Mouse (Mus musculus): ENCODE data around the gene Sbk2. TPM values are rescaled to one million over a fixed set of nuclear protein-coding genes. Genes with fewer than 3 reads are reported as not detected.

Sbk2 gene
- polyA plus RNA-seq, 1 experiment from 2014 or later = not detected

DNA sequence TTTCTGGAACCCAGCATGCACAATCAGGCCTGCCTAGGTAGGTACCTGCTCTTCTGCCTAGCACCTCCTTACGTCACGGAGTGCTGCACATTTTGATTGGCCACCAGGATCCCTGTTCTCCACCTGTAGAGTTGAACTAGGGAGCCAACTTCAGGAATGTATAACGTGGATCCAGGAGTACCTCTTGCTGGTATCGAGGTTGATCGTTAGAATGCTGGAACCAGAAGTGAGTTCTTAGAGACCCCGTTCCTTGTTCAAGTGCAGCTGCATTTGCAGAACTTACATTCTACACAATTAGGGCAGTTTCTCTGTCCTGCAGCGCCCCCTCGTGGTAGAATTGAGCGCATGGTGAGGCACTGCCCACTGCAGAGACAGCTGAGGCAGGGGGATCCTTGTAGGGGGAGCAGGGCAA, 24.1 kb downstream of the Sbk2 start:
- Histone ChIP-seq H3K9me3 (ENCODE audit: control insufficient read depth, low read length) (no peaks in the 10 kb centered on the region), H3K4me2 (no peak overlapping the region), H3K36me3 (ENCODE audit: control insufficient read depth, insufficient read depth, low read length) (no peaks in the 10 kb centered on the region), H3K27me3 (ENCODE audit: control insufficient read depth, insufficient read depth, low read length) (no peaks in the 10 kb centered on the region), H3K9ac (ENCODE audit: low read length) (no peak overlapping the region), H3K4me3 (ENCODE audit: low read depth, low read length) (no peak overlapping the region), H3K27ac (ENCODE audit: low read depth, low read length) (no peak overlapping the region), H3K4me1 (ENCODE audit: control insufficient read depth, insufficient read depth, low read length) (0 out of 2 replicates have a peak, but pooled peaks cover 2% of the 10 kb centered on the region)
- WGBS = 19% methylated on average over 9 of the region's 9 CpGs
- peak; percentile 98 for DNase-seq (ENCODE audit: low spot score, missing footprints)
- ATAC-seq (ENCODE audit: low FRiP score) = peak; percentile 49; the same call in 1 of the 2 replicates

DNA sequence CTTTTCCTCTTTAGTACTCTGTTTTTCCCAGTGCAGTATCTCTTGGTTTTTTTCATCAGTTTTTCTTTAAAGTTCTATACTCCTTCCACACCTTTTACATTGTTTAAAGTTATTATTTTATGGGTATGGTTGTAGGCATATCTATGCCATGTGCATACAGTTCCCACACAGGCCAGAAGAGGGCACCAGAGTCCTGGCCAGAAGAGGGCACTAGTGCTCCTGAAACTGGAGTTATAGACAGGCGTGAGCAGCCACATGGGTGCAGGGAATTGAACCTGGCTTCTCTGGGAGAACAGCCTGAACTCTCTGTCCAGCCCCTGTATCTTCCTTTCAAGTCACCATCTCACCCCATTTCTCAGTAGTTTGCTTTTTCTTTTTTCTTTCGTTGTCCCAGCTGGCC, 25.8 kb downstream of the Sbk2 start:
- peak; percentile 95 for DNase-seq (ENCODE audit: low spot score, missing footprints)
- no peak for ATAC-seq (ENCODE audit: low FRiP score)
- Histone ChIP-seq H3K4me3 (ENCODE audit: low read depth, low read length) (no peak overlapping the region), H3K4me1 (ENCODE audit: control insufficient read depth, insufficient read depth, low read length) (no peaks in the 10 kb centered on the region), H3K4me2 (no peak overlapping the region), H3K9me3 (ENCODE audit: control insufficient read depth, low read length) (no peaks in the 10 kb centered on the region; the same call in 1 of the 2 replicates), H3K27ac (ENCODE audit: low read depth, low read length) (no peak overlapping the region), H3K27me3 (ENCODE audit: control insufficient read depth, insufficient read depth, low read length) (no peaks in the 10 kb centered on the region), H3K9ac (ENCODE audit: low read length) (no peak overlapping the region), H3K36me3 (ENCODE audit: control insufficient read depth, insufficient read depth, low read length) (no peaks in the 10 kb centered on the region)
- 44% methylated on average over 2 of the region's 2 CpGs for WGBS

DNA sequence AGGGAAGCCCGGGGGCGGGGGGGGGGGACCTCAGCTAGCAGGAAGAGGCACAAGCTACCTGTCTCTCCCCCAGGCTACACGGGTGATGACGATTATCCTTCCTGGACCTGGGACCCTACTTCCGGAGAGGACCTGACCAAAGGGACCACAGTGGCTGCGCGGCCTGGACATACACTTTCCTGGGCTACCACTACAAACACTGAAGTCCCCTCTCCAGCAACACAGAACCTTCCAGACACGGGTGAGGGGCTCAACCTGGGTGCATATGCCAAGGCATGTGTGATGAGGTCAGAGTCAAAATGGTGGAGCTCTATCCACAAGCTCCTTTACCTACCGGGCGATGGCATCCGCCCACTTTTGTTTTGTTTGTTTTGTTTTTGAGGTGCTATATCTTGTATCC, 26.8 kb downstream of the Sbk2 start:
- no peaks in the 10 kb centered on the region; the same call in 1 of the 2 replicates for H3K9me3 ChIP-seq (ENCODE audit: control insufficient read depth, low read length)
- 74% methylated on average over 11 of the region's 11 CpGs for whole genome bisulfite sequencing

DNA sequence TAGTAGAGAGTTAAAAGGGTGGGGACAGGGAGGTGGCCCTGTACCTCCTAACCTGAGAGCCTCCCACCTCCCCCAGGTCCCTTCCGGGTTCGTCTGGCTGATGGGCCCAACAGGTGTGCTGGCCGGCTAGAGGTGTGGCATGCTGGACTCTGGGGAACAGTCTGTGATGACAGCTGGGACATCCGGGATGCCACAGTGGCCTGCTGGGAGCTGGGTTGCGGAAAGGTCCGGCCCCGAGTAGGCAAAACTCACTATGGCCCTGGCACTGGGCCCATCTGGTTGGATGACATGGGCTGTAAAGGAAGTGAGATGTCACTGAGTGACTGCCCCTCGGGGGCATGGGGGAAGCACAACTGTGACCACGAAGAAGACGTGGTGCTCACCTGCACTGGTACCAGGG, 27.4 kb downstream of the Sbk2 start:
- no peaks in the 10 kb centered on the region for H3K27me3 ChIP-seq (ENCODE audit: control insufficient read depth, insufficient read depth, low read length)
- no peaks in the 10 kb centered on the region for H3K36me3 ChIP-seq (ENCODE audit: control insufficient read depth, insufficient read depth, low read length)
- 84% methylated on average over 10 of the region's 10 CpGs for WGBS
- no peaks in the 10 kb centered on the region for H3K4me1 ChIP-seq (ENCODE audit: control insufficient read depth, insufficient read depth, low read length)
- H3K4me2 ChIP-seq = no peak overlapping the region
- H3K4me3 ChIP-seq (ENCODE audit: low read depth, low read length) = no peak overlapping the region
- no peak for ATAC-seq (ENCODE audit: low FRiP score)
- no peak for DNase-seq (ENCODE audit: low spot score, missing footprints)
- no peak overlapping the region for H3K9ac ChIP-seq (ENCODE audit: low read length)
- no peak overlapping the region for H3K27ac ChIP-seq (ENCODE audit: low read depth, low read length)
- no peaks in the 10 kb centered on the region; the same call in 1 of the 2 replicates for H3K9me3 ChIP-seq (ENCODE audit: control insufficient read depth, low read length)

More for the DNA sequence above, 26.8 kb downstream of the Sbk2 start:
- H3K9ac ChIP-seq (ENCODE audit: low read length) = no peak overlapping the region
- H3K27me3 ChIP-seq (ENCODE audit: control insufficient read depth, insufficient read depth, low read length) = no peaks in the 10 kb centered on the region
- DNase-seq (ENCODE audit: low spot score, missing footprints) = no peak
- H3K27ac ChIP-seq (ENCODE audit: low read depth, low read length) = no peak overlapping the region
- H3K4me3 ChIP-seq (ENCODE audit: low read depth, low read length) = no peak overlapping the region
- ATAC-seq (ENCODE audit: low FRiP score) = no peak
- no peaks in the 10 kb centered on the region for H3K36me3 ChIP-seq (ENCODE audit: control insufficient read depth, insufficient read depth, low read length)
- no peaks in the 10 kb centered on the region for H3K4me1 ChIP-seq (ENCODE audit: control insufficient read depth, insufficient read depth, low read length)
- H3K4me2 ChIP-seq = no peak overlapping the region

DNA sequence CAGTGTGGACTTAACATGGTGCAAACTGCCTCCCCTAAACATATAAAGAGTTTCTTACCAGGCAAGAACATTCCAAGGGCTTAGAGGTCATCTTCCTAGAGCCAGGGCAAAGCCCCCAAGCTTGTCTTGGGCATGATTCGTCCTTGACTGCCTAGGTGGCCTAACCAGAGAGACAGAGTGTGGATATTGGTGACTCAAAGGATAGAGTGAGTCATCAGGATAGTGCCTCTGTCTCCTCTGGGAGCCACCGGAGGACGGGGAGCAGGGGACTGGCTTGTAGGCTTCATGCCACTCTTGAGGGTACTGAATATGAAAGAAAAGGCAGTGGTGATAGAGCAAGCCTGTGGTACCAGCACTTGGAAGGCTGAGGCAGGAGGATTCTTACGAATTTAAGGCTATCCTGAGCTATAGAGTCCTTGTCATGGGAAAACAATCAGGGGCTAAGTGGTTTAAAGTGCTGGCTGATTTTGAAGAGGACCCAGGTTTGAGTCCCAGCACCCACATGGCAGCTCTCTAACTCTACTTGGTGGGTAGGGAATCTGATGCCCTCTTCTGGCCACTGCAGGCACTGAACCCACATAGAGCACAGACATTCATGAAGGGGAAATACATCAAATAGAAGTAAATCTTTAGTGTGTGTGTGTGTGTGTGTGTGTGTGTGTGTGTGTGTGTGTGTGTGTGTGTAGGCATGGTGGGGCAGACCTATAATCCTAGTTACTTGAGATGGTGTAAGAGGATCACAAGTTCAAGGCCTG, 29.9 kb downstream of the Sbk2 start:
- Histone ChIP-seq H3K27ac (ENCODE audit: low read depth, low read length) (no peak overlapping the region), H3K4me2 (no peak overlapping the region), H3K36me3 (ENCODE audit: control insufficient read depth, insufficient read depth, low read length) (no peaks in the 10 kb centered on the region), H3K9ac (ENCODE audit: low read length) (no peak overlapping the region), H3K9me3 (ENCODE audit: control insufficient read depth, low read length) (no peaks in the 10 kb centered on the region; the same call in 1 of the 2 replicates), H3K27me3 (ENCODE audit: control insufficient read depth, insufficient read depth, low read length) (no peaks in the 10 kb centered on the region), H3K4me1 (ENCODE audit: control insufficient read depth, insufficient read depth, low read length) (no peaks in the 10 kb centered on the region), H3K4me3 (ENCODE audit: low read depth, low read length) (no peak overlapping the region)
- 79% methylated on average over 4 of the region's 4 CpGs for WGBS
- ATAC-seq (ENCODE audit: low FRiP score) (no peak), DNase-seq (ENCODE audit: low spot score, missing footprints) (no peak)

DNA sequence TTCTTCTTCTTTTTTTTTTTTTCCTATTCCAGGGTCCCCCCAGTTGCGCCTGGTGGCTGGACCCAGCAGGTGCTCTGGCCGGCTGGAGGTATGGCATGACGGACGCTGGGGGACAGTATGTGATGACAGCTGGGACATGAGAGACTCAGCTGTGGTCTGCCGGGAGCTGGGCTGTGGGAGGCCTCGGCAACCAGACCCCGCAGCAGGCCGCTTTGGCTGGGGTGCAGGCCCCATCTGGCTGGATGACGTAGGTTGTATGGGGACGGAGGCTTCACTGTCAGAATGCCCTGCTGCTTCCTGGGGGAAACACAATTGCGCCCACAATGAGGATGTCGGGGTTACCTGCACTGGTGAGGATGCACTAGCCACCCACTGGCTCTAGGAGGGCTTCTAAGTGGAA, 31.1 kb downstream of the Sbk2 start:
- ATAC-seq (ENCODE audit: low FRiP score) = no peak
- no peak overlapping the region for H3K4me3 ChIP-seq (ENCODE audit: low read depth, low read length)
- H3K9ac ChIP-seq (ENCODE audit: low read length) = no peak overlapping the region

DNA sequence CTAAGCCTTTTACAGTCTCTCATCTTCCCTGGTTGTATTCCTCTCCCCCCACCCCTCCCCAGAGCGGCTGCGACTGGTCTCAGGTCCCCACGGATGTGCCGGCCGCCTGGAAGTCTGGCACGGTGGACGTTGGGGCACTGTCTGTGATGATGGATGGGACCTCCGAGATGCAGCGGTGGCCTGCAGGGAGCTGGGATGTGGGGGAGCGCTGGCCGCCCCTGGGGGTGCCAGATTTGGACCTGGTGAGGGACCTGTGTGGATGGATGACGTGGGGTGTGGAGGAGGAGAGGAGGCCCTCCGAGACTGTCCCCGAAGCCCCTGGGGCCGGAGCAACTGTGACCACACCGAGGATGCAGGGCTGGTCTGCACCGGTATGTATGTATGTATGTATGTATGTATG, 35.9 kb downstream of the Sbk2 start:
- Histone ChIP-seq H3K9ac (ENCODE audit: low read length) (no peak overlapping the region), H3K27me3 (ENCODE audit: control insufficient read depth, insufficient read depth, low read length) (no peaks in the 10 kb centered on the region), H3K36me3 (ENCODE audit: control insufficient read depth, insufficient read depth, low read length) (no peaks in the 10 kb centered on the region), H3K4me3 (ENCODE audit: low read depth, low read length) (no peak overlapping the region), H3K27ac (ENCODE audit: low read depth, low read length) (no peak overlapping the region), H3K4me1 (ENCODE audit: control insufficient read depth, insufficient read depth, low read length) (peaks cover 39% of the 10 kb centered on the region), H3K4me2 (no peak overlapping the region), H3K9me3 (ENCODE audit: control insufficient read depth, low read length) (no peaks in the 10 kb centered on the region)
- 86% methylated on average over 17 of the region's 17 CpGs for WGBS
- ATAC-seq (ENCODE audit: low FRiP score) = no peak
- no peak for DNase-seq (ENCODE audit: low spot score, missing footprints)

More for the DNA sequence above, 31.1 kb downstream of the Sbk2 start:
- no peak for DNase-seq (ENCODE audit: low spot score, missing footprints)
- H3K27ac ChIP-seq (ENCODE audit: low read depth, low read length) = no peak overlapping the region
- WGBS = 81% methylated on average over 12 of the region's 12 CpGs
- H3K36me3 ChIP-seq (ENCODE audit: control insufficient read depth, insufficient read depth, low read length) = no peaks in the 10 kb centered on the region
- H3K4me2 ChIP-seq = no peak overlapping the region
- no peaks in the 10 kb centered on the region; the same call in 1 of the 2 replicates for H3K9me3 ChIP-seq (ENCODE audit: control insufficient read depth, low read length)
- no peaks in the 10 kb centered on the region for H3K27me3 ChIP-seq (ENCODE audit: control insufficient read depth, insufficient read depth, low read length)
- no peaks in the 10 kb centered on the region for H3K4me1 ChIP-seq (ENCODE audit: control insufficient read depth, insufficient read depth, low read length)

DNA sequence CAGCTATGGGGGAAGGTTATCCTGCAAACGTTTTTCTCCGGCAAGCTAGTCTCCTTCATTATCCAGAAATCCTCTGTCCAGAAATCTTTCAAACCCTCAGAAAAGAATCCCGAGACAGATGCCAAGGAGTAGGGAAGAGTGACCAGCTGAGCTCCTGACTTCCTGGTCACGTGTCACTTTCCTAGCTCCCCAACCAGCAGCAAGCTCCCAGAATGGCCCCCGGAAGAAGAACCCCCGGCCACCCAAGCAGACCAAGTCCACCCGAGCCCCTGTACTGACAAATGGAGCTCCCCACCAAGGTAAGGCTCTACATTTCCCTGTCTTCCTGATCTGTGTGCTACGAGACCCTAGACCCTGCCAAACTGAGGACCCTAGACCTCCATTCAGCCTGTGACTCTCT, 36.5 kb downstream of the Sbk2 start:
- Histone ChIP-seq H3K27ac (ENCODE audit: low read depth, low read length) (no peak overlapping the region), H3K4me1 (ENCODE audit: control insufficient read depth, insufficient read depth, low read length) (peaks cover 45% of the 10 kb centered on the region)

DNA sequence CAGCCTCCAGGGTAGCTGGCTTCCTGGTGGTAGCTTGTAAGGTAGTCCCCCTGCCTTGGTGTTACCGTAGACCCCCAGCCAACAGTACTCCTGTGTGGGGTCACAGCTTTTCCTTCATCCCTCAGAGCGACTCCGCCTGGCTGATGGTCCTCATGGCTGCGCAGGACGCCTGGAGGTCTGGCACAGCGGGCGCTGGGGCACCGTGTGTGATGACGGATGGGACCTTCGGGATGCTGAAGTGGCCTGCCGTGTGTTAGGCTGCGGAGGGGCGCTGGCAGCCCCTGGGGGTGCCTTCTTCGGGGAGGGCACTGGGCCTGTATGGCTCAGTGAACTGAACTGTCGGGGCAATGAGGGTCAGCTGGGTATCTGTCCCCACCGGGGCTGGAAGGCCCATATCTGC, 37.4 kb downstream of the Sbk2 start:
- DNase-seq (ENCODE audit: low spot score, missing footprints) (no peak), ATAC-seq (ENCODE audit: low FRiP score) (no peak)
- 78% methylated on average over 16 of the region's 16 CpGs for WGBS
- Histone ChIP-seq H3K27ac (ENCODE audit: low read depth, low read length) (no peak overlapping the region; the same call in 1 of the 2 replicates), H3K4me3 (ENCODE audit: low read depth, low read length) (no peak overlapping the region), H3K4me2 (no peak overlapping the region), H3K27me3 (ENCODE audit: control insufficient read depth, insufficient read depth, low read length) (no peaks in the 10 kb centered on the region), H3K36me3 (ENCODE audit: control insufficient read depth, insufficient read depth, low read length) (no peaks in the 10 kb centered on the region), H3K4me1 (ENCODE audit: control insufficient read depth, insufficient read depth, low read length) (peaks cover 50% of the 10 kb centered on the region), H3K9ac (ENCODE audit: low read length) (peak overlapping the region; percentile 45; the same call in 1 of the 2 replicates), H3K9me3 (ENCODE audit: control insufficient read depth, low read length) (no peaks in the 10 kb centered on the region)

More for the DNA sequence above, 36.5 kb downstream of the Sbk2 start:
- no peak overlapping the region for H3K9ac ChIP-seq (ENCODE audit: low read length)
- DNase-seq (ENCODE audit: low spot score, missing footprints) = no peak
- no peaks in the 10 kb centered on the region for H3K27me3 ChIP-seq (ENCODE audit: control insufficient read depth, insufficient read depth, low read length)
- H3K9me3 ChIP-seq (ENCODE audit: control insufficient read depth, low read length) = no peaks in the 10 kb centered on the region
- no peaks in the 10 kb centered on the region for H3K36me3 ChIP-seq (ENCODE audit: control insufficient read depth, insufficient read depth, low read length)
- no peak overlapping the region for H3K4me3 ChIP-seq (ENCODE audit: low read depth, low read length)
- ATAC-seq (ENCODE audit: low FRiP score) = no peak
- no peak overlapping the region for H3K4me2 ChIP-seq
- WGBS = 70% methylated on average over 8 of the region's 8 CpGs
